Mouse (Mus musculus) liver, embryonic 14.5 days (tissue): ENCODE data around the gene Grm8. TPM values are rescaled to one million over a fixed set of nuclear protein-coding genes. Genes with fewer than 3 reads are reported as not detected.

Source experiments
- ATAC-seq: fragments of 200-750 bp; cut with Nextera tagmentation; 2 replicates; pipeline ENCODE4 v1.8.0; 2017; ENCODE audit warnings: moderate number of reproducible peaks, mild to moderate bottlenecking, moderate library complexity; ENCODE audit not compliant: insufficient read depth
- DNase-seq, 3 experiments: peaks; one replicate each; pipeline ENCODE4 v3.0.0-alpha.2; 2012 to 2013; ENCODE audit warnings: low read depth in 3 of 3, low spot score in 3 of 3
- H3K27ac ChIP-seq: fragments of 300-500 bp; sonication (generic); 2 replicates; pipeline ENCODE4 v1.5.1; 2014; ENCODE audit warnings: moderate library complexity, mild to moderate bottlenecking, control low read depth, inconsistent platforms
- H3K27me3 ChIP-seq: fragments of 300-500 bp; sonication (generic); 2 replicates; pipeline ENCODE4 v1.6.1; 2014; ENCODE audit warnings: mild to moderate bottlenecking, low read length, moderate library complexity; ENCODE audit not compliant: control insufficient read depth, insufficient read depth
- H3K36me3 ChIP-seq: fragments of 300-500 bp; sonication (generic); replicated peaks from 2 replicates; pipeline ENCODE4 v1.6.1; 2014; ENCODE audit warnings: low read depth; ENCODE audit not compliant: control insufficient read depth, insufficient read depth
- H3K4me1 ChIP-seq, 2 experiments: fragments of 200-500 bp in 1 of 2; fragments of 300-500 bp in 1 of 2; sonication (generic) in 1 of 2; replicated peaks; 2 replicates each; pipeline ENCODE4 v1.6.1; 2012 to 2014; ENCODE audit warnings: antibody characterized with exemption in 1 of 2, inconsistent platforms in 1 of 2, low read length in 1 of 2; ENCODE audit not compliant: control insufficient read depth in 2 of 2, insufficient read depth in 2 of 2
- H3K4me2 ChIP-seq: fragments of 300-500 bp; sonication (generic); 2 replicates; pipeline ENCODE4 v1.6.1; 2014; ENCODE audit warnings: low read depth, mild to moderate bottlenecking, control low read depth, moderate library complexity
- H3K4me3 ChIP-seq, 2 experiments: fragments of 200-500 bp in 1 of 2; fragments of 300-500 bp in 1 of 2; sonication (generic) in 1 of 2; 2 replicates each; pipeline ENCODE4 v1.5.1; 2012 to 2014; ENCODE audit warnings: low read depth in 2 of 2, low read length in 2 of 2, mild to moderate bottlenecking in 2 of 2, control low read depth in 1 of 2, inconsistent platforms in 1 of 2, moderate library complexity in 1 of 2; ENCODE audit not compliant: insufficient read depth in 1 of 2
- H3K9ac ChIP-seq: fragments of 300-500 bp; sonication (generic); replicated peaks from 2 replicates; pipeline ENCODE4 v1.6.1; 2014; ENCODE audit warnings: mild to moderate bottlenecking, control low read depth, moderate library complexity
- H3K9me3 ChIP-seq: fragments of 300-500 bp; sonication (generic); 2 replicates; pipeline ENCODE4 v1.6.1; 2016; ENCODE audit warnings: low read length, mixed read lengths; ENCODE audit not compliant: control insufficient read depth
- CTCF ChIP-seq: IDR thresholded peaks from 2 replicates; pipeline ENCODE4 v1.5.1; 2016; ENCODE audit warnings: antibody characterized with exemption, low read depth, control low read depth
- EP300 ChIP-seq: IDR thresholded peaks from 2 replicates; pipeline ENCODE4 v1.6.1; 2016; ENCODE audit warnings: antibody characterized with exemption, low read depth
- WGBS: fragments of 180-500 bp; shearing (Covaris S2); extraction: QIAGEN DNeasy Blood & Tissue Kit; methylation state at CpG from one replicate; pipeline ENCODE4 v1.1.7; 2014; ENCODE audit not compliant: insufficient replicate concordance; 5-methylcytosine and 5-hydroxymethylcytosine counted together
- polyA plus RNA-seq, 2 experiments: library from polyadenylated mRNA; depleted of rRNA in 1 of 2; stranded (reverse) in 1 of 2; unstranded in 1 of 2; fragments of >200 nt; fragmentation: Nextera tagmentation in 1 of 2; extraction: Ambion mirVana in 1 of 2; gene quantifications; 2 replicates each; pipeline versions ENCODE4 v1.2.1 to v1.2.3; 2012 to 2014

Grm8 gene
- polyA plus RNA-seq, 2 experiments = not detected

- Histone ChIP-seq H3K4me2 (no peak overlapping the region), H3K36me3 (no peaks in the 10 kb centered on the region), H3K9ac (no peak overlapping the region), H3K27me3 (no peaks in the 10 kb centered on the region), H3K4me1 (no peaks in the 10 kb centered on the region), H3K27ac (no peak overlapping the region), H3K9me3 (no peaks in the 10 kb centered on the region), H3K4me3 (no peak overlapping the region)
- ATAC-seq (no peak), DNase-seq (no peak)
- WGBS = 74% methylated on average over 6 of the region's 6 CpGs
- TF ChIP-seq CTCF = no peak
- TF ChIP-seq EP300 = no peak
Measured at GRCm38 (mm10) chr6:28092511-28092910, 42.5 kb downstream of the Grm8 start.

- H3K36me3 ChIP-seq = no peaks in the 10 kb centered on the region
- no peak overlapping the region for H3K27ac ChIP-seq
- no peak overlapping the region for H3K4me2 ChIP-seq
- no peaks in the 10 kb centered on the region for H3K27me3 ChIP-seq
- TF ChIP-seq CTCF = no peak
- no peak for TF ChIP-seq EP300
- no peaks in the 10 kb centered on the region for H3K4me1 ChIP-seq
- DNase-seq = no peak
- WGBS = 57% methylated on average over 3 of the region's 3 CpGs
- H3K9me3 ChIP-seq = no peaks in the 10 kb centered on the region
- no peak overlapping the region for H3K9ac ChIP-seq
- ATAC-seq = no peak
- H3K4me3 ChIP-seq = no peak overlapping the region
Measured at GRCm38 (mm10) chr6:28091836-28092235, 43.1 kb downstream of the Grm8 start.

- Histone ChIP-seq H3K9me3 (no peaks in the 10 kb centered on the region), H3K4me2 (no peak overlapping the region), H3K36me3 (no peaks in the 10 kb centered on the region), H3K27ac (no peak overlapping the region), H3K4me3 (no peak overlapping the region), H3K4me1 (no peaks in the 10 kb centered on the region), H3K27me3 (no peaks in the 10 kb centered on the region), H3K9ac (no peak overlapping the region)
- ATAC-seq = no peak
- TF ChIP-seq EP300 (no peak), CTCF (no peak)
- DNase-seq = no peak
Measured at GRCm38 (mm10) chr6:28090981-28091380, 44.0 kb downstream of the Grm8 start.

- TF ChIP-seq CTCF (no peak), EP300 (no peak)
- ATAC-seq = no peak
- DNase-seq = no peak
- Histone ChIP-seq H3K27ac (no peak overlapping the region), H3K36me3 (no peaks in the 10 kb centered on the region), H3K9me3 (no peaks in the 10 kb centered on the region), H3K27me3 (no peaks in the 10 kb centered on the region), H3K4me3 (no peak overlapping the region), H3K9ac (no peak overlapping the region), H3K4me2 (no peak overlapping the region), H3K4me1 (no peaks in the 10 kb centered on the region)
- 67% methylated on average over 3 of the region's 3 CpGs for WGBS
Measured at GRCm38 (mm10) chr6:28075534-28075933, 59.4 kb downstream of the Grm8 start.

- Histone ChIP-seq H3K36me3 (no peaks in the 10 kb centered on the region), H3K4me2 (no peak overlapping the region), H3K4me3 (no peak overlapping the region), H3K27ac (no peak overlapping the region), H3K9me3 (no peaks in the 10 kb centered on the region), H3K4me1 (no peaks in the 10 kb centered on the region), H3K27me3 (no peaks in the 10 kb centered on the region), H3K9ac (no peak overlapping the region)
- DNase-seq (no peak), ATAC-seq (no peak)
- 34% methylated on average over 3 of the region's 3 CpGs for WGBS
- no peak for TF ChIP-seq CTCF
- no peak for TF ChIP-seq EP300
Measured at GRCm38 (mm10) chr6:28074470-28074869, 60.5 kb downstream of the Grm8 start.
